Mouse (Mus musculus) E14TG2a.4 (cell line): ENCODE measurements at regions not wholly inside any gene's neighbourhood (a gene's known extent, or its start where the extent isn't known, plus 50 kb on each side); places are given as distances from the start of the nearest gene placed in this dataset.
"Not testable (repeated sequence)": the region's sequence is repeated elsewhere in the genome, so short reads cannot be mapped to it uniquely, and the experiment has no call there.

Source experiments
- CTCF ChIP-seq: conservative IDR thresholded peaks from 2 replicates; pipeline ENCODE4 v1.5.1; 2014; ENCODE audit warnings: low read length
- NANOG ChIP-seq: IDR thresholded peaks from 2 replicates; pipeline ENCODE4 v1.6.1; 2014; ENCODE audit warnings: borderline replicate concordance, low read length, mixed read lengths
- POU5F1 ChIP-seq: IDR thresholded peaks from 2 replicates; pipeline ENCODE4 v1.6.1; 2014; ENCODE audit warnings: low read length, borderline replicate concordance

GRCm38 (mm10) chr3:9057703-9058102 is 552.2 kb downstream of the Zfp704 start:
- TF ChIP-seq CTCF, POU5F1: not testable (repeated sequence)
- peak; percentile 44; the same call in 1 of the 2 replicates for TF ChIP-seq NANOG
